Mouse (Mus musculus): ENCODE data around the gene Aip. TPM values are rescaled to one million over a fixed set of nuclear protein-coding genes. Genes with fewer than 3 reads are reported as not detected.

Gene Aip
- polyA plus RNA-seq, 1 experiment from 2014 or later, result 68.3 TPM

DNA sequence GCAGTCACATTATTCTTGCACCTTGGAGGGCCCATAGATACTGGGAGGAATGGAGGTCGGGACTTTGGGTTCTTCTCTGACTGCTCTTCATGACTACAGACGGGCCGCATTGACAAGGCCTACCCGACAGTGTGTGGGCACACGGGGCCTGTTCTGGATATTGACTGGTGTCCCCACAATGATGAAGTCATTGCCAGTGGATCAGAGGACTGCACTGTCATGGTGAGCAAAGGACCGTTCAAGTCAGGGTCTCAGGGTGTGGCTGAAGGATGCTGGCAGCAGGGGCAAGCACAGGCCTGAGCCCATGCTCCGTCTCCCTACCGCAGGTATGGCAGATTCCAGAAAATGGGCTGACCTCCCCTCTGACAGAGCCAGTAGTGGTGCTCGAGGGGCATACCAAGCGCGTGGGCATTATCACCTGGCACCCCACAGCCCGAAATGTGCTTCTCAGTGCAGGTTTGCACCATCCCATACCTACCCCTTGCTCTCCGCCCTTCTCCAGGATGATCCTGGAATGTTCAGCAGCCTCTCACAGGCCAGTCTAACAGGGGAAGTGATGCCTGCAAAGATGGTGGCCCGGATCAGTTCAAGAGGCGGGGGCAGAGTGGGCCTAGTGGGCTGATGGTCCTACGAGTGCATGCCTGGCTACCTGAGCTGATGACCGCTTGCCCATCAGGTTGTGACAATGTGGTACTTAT lies 24.3 kb upstream of the Aip start:
- H3K4me2 ChIP-seq (ENCODE audit: low read depth, low read length), result no peak overlapping the region
- no peak overlapping the region for H3K27ac ChIP-seq (replicated peaks; ENCODE audit: low read depth, low read length)
- H3K27me3 ChIP-seq (ENCODE audit: control insufficient read depth, insufficient read depth, low read length), result no peaks in the 10 kb centered on the region
- H3K36me3 ChIP-seq (replicated peaks; ENCODE audit: control insufficient read depth, insufficient read depth, low read depth, low read length), result no peaks in the 10 kb centered on the region
- H3K9me3 ChIP-seq (replicated peaks; ENCODE audit: control insufficient read depth, low read length), result no peaks in the 10 kb centered on the region
- no peak for ATAC-seq (replicated peaks; ENCODE audit: insufficient number of reproducible peaks, low FRiP score, low TSS enrichment, low read depth)
- H3K4me1 ChIP-seq (ENCODE audit: control insufficient read depth, insufficient read depth, low read length), result peaks cover 4% of the 10 kb centered on the region
- WGBS, result 94% methylated on average over 17 of the region's 17 CpGs
- no peak overlapping the region for H3K4me3 ChIP-seq (ENCODE audit: low read depth, low read length)
- DNase-seq (ENCODE audit: low spot score), result no peak
- H3K9ac ChIP-seq (replicated peaks; ENCODE audit: low read length), result no peak overlapping the region

DNA sequence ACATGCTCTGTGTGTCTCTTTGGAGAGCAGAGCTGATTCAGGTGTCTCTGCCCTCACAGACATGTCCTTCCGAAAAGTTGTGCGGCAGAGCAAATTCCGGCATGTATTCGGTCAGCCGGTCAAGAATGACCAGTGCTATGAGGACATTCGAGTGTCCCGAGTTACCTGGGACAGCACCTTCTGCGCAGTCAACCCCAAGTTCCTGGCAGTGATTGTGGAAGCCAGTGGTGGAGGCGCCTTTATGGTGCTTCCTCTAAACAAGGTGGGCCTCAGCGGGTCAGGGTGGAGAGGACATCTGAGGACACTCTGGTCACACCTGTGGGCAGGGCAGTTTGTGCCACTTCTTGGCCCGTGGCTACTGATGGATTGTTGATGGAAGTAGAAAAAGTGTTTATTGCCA lies 23.6 kb upstream of the Aip start:
- Histone ChIP-seq H3K4me2 (ENCODE audit: low read depth, low read length) (peak overlapping the region; percentile 84), H3K4me1 (ENCODE audit: control insufficient read depth, insufficient read depth, low read length) (peaks cover 4% of the 10 kb centered on the region), H3K9me3 (replicated peaks; ENCODE audit: control insufficient read depth, low read length) (no peaks in the 10 kb centered on the region), H3K4me3 (ENCODE audit: low read depth, low read length) (peak overlapping the region; percentile 73), H3K9ac (replicated peaks; ENCODE audit: low read length) (peak overlapping the region; percentile 78), H3K27ac (replicated peaks; ENCODE audit: low read depth, low read length) (no peak overlapping the region), H3K36me3 (replicated peaks; ENCODE audit: control insufficient read depth, insufficient read depth, low read depth, low read length) (no peaks in the 10 kb centered on the region), H3K27me3 (ENCODE audit: control insufficient read depth, insufficient read depth, low read length) (no peaks in the 10 kb centered on the region)
- DNase-seq (ENCODE audit: low spot score) (no peak), ATAC-seq (replicated peaks; ENCODE audit: insufficient number of reproducible peaks, low FRiP score, low TSS enrichment, low read depth) (no peak)
- 90% methylated on average over 11 of the region's 11 CpGs for WGBS

DNA sequence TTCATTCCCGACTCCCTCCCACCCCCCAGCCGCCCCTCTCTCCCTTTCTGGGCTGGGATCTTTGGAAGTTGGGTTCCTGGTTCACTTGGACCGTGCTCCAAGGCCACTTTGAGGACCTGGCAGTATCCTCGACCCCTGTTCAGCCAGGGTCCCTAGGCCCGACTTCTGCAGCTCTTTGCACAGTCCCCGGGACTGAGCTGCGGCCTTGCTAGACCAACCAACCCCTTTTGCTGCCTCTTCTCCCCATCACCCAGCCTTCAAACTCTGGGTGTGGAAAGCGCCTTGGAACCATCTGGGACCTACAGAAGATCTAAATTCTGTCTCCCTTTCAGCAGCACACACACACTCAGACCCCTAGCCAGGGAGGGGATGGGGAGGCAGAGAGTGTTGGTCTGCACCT lies 23.2 kb upstream of the Aip start:
- Histone ChIP-seq H3K36me3 (replicated peaks; ENCODE audit: control insufficient read depth, insufficient read depth, low read depth, low read length) (no peaks in the 10 kb centered on the region), H3K9ac (replicated peaks; ENCODE audit: low read length) (peak overlapping the region; percentile 78), H3K4me3 (ENCODE audit: low read depth, low read length) (peak overlapping the region; percentile 73), H3K9me3 (replicated peaks; ENCODE audit: control insufficient read depth, low read length) (no peaks in the 10 kb centered on the region), H3K4me2 (ENCODE audit: low read depth, low read length) (peak overlapping the region; percentile 84), H3K27me3 (ENCODE audit: control insufficient read depth, insufficient read depth, low read length) (no peaks in the 10 kb centered on the region), H3K4me1 (ENCODE audit: control insufficient read depth, insufficient read depth, low read length) (peaks cover 4% of the 10 kb centered on the region), H3K27ac (replicated peaks; ENCODE audit: low read depth, low read length) (no peak overlapping the region; the same call in 1 of the 2 replicates)
- ATAC-seq (replicated peaks; ENCODE audit: insufficient number of reproducible peaks, low FRiP score, low TSS enrichment, low read depth) (0 out of 2 replicates have a peak, but pooled peaks have one; percentile 0), DNase-seq (ENCODE audit: low spot score) (no peak)
- WGBS, result 3% methylated on average over 8 of the region's 8 CpGs

DNA sequence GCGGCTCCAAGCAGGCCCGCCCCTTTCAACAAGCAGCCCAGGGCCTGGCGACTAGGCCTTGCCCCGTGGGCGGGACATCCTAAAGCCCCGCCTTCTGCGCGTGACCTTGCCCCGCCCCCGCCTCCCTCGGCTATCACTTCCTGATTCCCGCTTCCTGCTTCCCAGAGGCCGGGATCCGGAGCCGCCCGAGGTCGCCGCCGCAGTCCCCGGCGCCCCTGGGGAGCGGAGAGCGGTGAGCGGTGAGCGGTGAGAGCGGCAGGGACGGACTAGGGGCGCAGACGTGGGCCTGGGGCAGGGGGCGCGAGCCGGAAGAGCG lies 22.8 kb upstream of the Aip start, which contains the start of gene Coro1b:
Gene Coro1b (plus strand): TSS at position 129 of the 316 bp plus-strand sequence.
- no peaks in the 10 kb centered on the region for H3K27me3 ChIP-seq (ENCODE audit: control insufficient read depth, insufficient read depth, low read length)
- no peaks in the 10 kb centered on the region for H3K9me3 ChIP-seq (replicated peaks; ENCODE audit: control insufficient read depth, low read length)
- peak within 1 kb of the TSS; percentile 84 for H3K4me2 ChIP-seq (ENCODE audit: low read depth, low read length)
- peaks cover 4% of the 10 kb centered on the region for H3K4me1 ChIP-seq (ENCODE audit: control insufficient read depth, insufficient read depth, low read length)
- ATAC-seq (replicated peaks; ENCODE audit: insufficient number of reproducible peaks, low FRiP score, low TSS enrichment, low read depth) (peak; percentile 94), DNase-seq (ENCODE audit: low spot score) (peak; percentile 95)
- H3K27ac ChIP-seq (replicated peaks; ENCODE audit: low read depth, low read length), result no peak within 1 kb of the TSS; the same call in 1 of the 2 replicates
- peak within 1 kb of the TSS; percentile 73 for H3K4me3 ChIP-seq (ENCODE audit: low read depth, low read length)
- H3K36me3 ChIP-seq (replicated peaks; ENCODE audit: control insufficient read depth, insufficient read depth, low read depth, low read length), result no peaks in the 10 kb centered on the region
- under 1% methylated on average over 33 of the region's 33 CpGs for WGBS
- H3K9ac ChIP-seq (replicated peaks; ENCODE audit: low read length), result peak within 1 kb of the TSS; percentile 78

DNA sequence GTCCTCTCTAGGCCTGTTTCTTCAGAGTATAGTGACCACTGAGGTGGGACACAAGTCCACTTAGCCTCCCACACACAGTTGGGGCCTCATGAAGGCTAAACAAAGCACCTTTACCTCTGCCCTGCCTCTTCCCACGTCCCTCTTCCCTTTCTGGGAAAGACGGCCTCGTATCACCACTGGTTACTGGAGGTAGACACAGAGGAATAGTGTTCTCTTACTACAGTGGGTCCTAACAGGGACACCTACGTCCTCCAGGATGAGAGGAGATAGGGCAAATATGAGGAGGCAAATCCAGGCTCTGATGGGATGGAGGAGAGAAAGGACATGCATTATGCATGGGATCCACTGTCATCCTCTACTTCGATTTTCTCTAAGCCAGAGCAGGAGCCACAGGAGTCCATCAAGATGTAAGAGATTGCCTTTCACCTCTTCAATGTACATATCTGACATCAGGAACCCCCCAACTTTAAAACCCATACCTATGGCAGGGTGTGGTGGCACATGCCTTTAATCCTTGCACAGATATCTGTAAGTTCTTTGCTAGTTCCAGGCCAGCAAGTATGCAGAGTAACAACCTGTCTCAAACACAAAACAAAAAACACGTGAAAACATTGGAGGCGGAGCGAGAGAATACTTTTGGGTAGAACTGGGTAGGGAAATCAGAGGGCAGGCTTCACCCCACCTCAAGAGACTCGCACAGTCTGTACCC lies 22.3 kb upstream of the Aip start:
- peak overlapping the region; percentile 18; the same call in 1 of the 2 replicates for H3K9ac ChIP-seq (replicated peaks; ENCODE audit: low read length)
- DNase-seq (ENCODE audit: low spot score) (no peak), ATAC-seq (replicated peaks; ENCODE audit: insufficient number of reproducible peaks, low FRiP score, low TSS enrichment, low read depth) (no peak)
- no peak overlapping the region for H3K27ac ChIP-seq (replicated peaks; ENCODE audit: low read depth, low read length)
- no peaks in the 10 kb centered on the region for H3K9me3 ChIP-seq (replicated peaks; ENCODE audit: control insufficient read depth, low read length)
- peak overlapping the region; percentile 73 for H3K4me3 ChIP-seq (ENCODE audit: low read depth, low read length)
- H3K4me2 ChIP-seq (ENCODE audit: low read depth, low read length), result 0 out of 2 replicates have a peak overlapping the region, but pooled peaks have one; percentile 13
- no peaks in the 10 kb centered on the region for H3K36me3 ChIP-seq (replicated peaks; ENCODE audit: control insufficient read depth, insufficient read depth, low read depth, low read length)
- peaks cover 4% of the 10 kb centered on the region for H3K4me1 ChIP-seq (ENCODE audit: control insufficient read depth, insufficient read depth, low read length)
- H3K27me3 ChIP-seq (ENCODE audit: control insufficient read depth, insufficient read depth, low read length), result no peaks in the 10 kb centered on the region
- 40% methylated on average over 9 of the region's 9 CpGs for WGBS

DNA sequence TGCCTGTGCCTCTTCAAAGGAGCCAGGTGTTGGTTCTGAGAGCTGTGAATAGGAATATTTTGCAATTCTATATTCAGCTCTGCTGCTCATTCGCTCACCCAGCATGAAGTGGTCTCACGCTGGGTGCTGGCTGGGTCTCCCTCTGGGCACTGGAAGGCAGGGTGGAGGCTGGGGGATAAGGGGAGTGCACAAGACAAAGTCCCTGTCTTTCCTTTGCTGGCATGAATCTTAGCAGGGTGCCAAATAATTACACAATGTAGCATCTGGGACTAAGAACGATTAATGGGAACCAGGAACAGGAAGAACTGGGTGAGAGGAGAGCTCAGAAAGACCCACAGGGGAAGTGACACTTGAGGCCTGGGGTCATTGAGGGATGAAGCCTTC lies 21.4 kb upstream of the Aip start:
- Histone ChIP-seq H3K4me1 (ENCODE audit: control insufficient read depth, insufficient read depth, low read length) (peaks cover 4% of the 10 kb centered on the region), H3K36me3 (replicated peaks; ENCODE audit: control insufficient read depth, insufficient read depth, low read depth, low read length) (no peaks in the 10 kb centered on the region), H3K27ac (replicated peaks; ENCODE audit: low read depth, low read length) (no peak overlapping the region), H3K9me3 (replicated peaks; ENCODE audit: control insufficient read depth, low read length) (no peaks in the 10 kb centered on the region), H3K4me3 (ENCODE audit: low read depth, low read length) (no peak overlapping the region), H3K9ac (replicated peaks; ENCODE audit: low read length) (no peak overlapping the region), H3K27me3 (ENCODE audit: control insufficient read depth, insufficient read depth, low read length) (no peaks in the 10 kb centered on the region), H3K4me2 (ENCODE audit: low read depth, low read length) (no peak overlapping the region)
- WGBS, result 37% methylated on average over 3 of the region's 3 CpGs
- DNase-seq (ENCODE audit: low spot score) (no peak), ATAC-seq (replicated peaks; ENCODE audit: insufficient number of reproducible peaks, low FRiP score, low TSS enrichment, low read depth) (no peak)

DNA sequence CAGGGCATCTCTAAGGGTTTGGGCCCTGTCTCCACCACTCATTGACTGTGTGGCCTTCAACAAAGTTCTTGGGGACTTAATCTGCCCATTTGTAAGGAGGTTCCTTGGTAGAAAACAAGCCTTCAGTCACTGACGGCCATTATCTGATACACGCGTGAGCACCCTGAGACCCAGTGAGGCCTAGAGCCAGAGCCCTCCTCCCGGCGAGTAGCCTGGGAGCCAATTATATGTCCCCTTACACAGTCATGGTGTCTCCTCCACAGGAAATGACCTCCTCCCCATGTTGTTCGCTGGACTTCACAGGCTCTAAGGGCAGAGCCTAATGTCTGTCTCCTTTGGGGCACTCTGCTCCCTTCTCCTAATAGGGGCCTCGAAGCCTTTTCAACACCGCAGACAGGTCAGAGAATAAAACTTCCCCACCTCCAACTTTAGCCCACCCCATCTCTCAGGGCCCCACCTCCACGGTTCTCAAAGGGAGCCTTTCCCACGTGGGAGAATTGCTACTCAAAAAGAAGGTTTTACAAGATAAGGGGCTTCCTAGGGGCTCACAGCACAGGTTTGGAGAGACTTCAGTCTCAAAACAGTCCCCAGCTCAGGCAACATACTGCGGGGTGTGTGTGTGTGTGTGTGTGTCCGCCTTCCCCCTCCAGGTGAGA lies 20.8 kb upstream of the Aip start:
- H3K36me3 ChIP-seq (replicated peaks; ENCODE audit: control insufficient read depth, insufficient read depth, low read depth, low read length), result no peaks in the 10 kb centered on the region
- no peak overlapping the region for H3K4me3 ChIP-seq (ENCODE audit: low read depth, low read length)
- DNase-seq (ENCODE audit: low spot score) (no peak), ATAC-seq (replicated peaks; ENCODE audit: insufficient number of reproducible peaks, low FRiP score, low TSS enrichment, low read depth) (no peak)
- H3K27ac ChIP-seq (replicated peaks; ENCODE audit: low read depth, low read length), result no peak overlapping the region
- H3K27me3 ChIP-seq (ENCODE audit: control insufficient read depth, insufficient read depth, low read length), result no peaks in the 10 kb centered on the region
- H3K4me2 ChIP-seq (ENCODE audit: low read depth, low read length), result no peak overlapping the region
- H3K9me3 ChIP-seq (replicated peaks; ENCODE audit: control insufficient read depth, low read length), result no peaks in the 10 kb centered on the region
- 58% methylated on average over 12 of the region's 12 CpGs for WGBS
- no peak overlapping the region for H3K9ac ChIP-seq (replicated peaks; ENCODE audit: low read length)
- H3K4me1 ChIP-seq (ENCODE audit: control insufficient read depth, insufficient read depth, low read length), result peaks cover 4% of the 10 kb centered on the region

DNA sequence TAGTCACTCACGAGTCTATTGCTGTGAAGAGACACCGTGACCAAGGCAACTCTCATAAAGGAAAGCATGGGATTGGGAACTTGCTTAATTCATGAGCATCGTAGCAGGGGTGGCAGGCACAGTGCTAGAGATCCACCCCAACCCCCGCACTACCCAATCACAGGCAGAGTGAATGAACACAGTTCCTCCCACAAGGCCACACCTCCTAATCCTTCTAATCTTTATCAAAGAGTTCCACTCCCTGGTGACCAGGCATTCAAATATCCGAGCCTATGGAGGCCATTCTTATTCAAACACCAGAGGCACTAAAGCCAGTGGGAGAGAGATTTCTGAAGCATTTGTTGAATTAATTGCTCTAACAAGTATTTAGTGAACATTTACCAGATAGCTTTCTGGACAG lies 20.3 kb upstream of the Aip start:
- Histone ChIP-seq H3K4me3 (ENCODE audit: low read depth, low read length) (no peak overlapping the region), H3K27me3 (ENCODE audit: control insufficient read depth, insufficient read depth, low read length) (no peaks in the 10 kb centered on the region), H3K36me3 (replicated peaks; ENCODE audit: control insufficient read depth, insufficient read depth, low read depth, low read length) (no peaks in the 10 kb centered on the region), H3K9me3 (replicated peaks; ENCODE audit: control insufficient read depth, low read length) (no peaks in the 10 kb centered on the region), H3K9ac (replicated peaks; ENCODE audit: low read length) (no peak overlapping the region), H3K4me1 (ENCODE audit: control insufficient read depth, insufficient read depth, low read length) (peaks cover 4% of the 10 kb centered on the region), H3K27ac (replicated peaks; ENCODE audit: low read depth, low read length) (no peak overlapping the region), H3K4me2 (ENCODE audit: low read depth, low read length) (no peak overlapping the region)
- DNase-seq (ENCODE audit: low spot score), result no peak
- WGBS, result 87% methylated on average over 5 of the region's 5 CpGs
- no peak for ATAC-seq (replicated peaks; ENCODE audit: insufficient number of reproducible peaks, low FRiP score, low TSS enrichment, low read depth)
